9 mouse cellular contexts compared by ENCODE assay signal in the genomic region with DNA sequence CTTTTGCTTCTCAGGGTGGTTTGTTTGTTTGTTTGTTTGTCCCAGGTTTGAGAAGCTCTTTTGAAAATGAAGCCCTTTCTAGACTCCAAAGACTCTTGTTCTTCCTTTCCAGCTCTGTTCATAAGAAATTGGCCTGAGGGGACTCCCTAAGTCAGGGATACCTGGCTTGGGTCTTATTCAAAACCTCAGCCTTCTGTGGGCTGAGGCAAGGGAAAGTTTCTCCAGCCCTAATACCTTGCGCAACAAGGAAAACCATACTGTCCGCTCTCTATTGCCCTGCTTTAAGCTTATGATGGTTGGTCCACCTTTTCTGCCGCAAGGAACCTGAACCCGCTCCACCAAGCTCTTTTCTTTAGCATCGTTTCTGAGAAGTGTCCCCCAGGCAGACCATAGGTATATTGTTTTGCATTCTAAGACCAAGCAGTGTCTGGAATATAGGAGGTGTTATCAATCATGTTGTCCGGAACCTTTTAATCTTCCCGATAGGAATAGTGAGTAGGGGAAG. TPM values are rescaled to one million over a fixed set of nuclear protein-coding genes. Genes with fewer than 3 reads are reported as not detected.
A peak's percentile ranks its signal among the peaks of the same experiment; 100 is the strongest.
DNase-seq lines count a peak whose midpoint lies in the region; ATAC-seq and TF ChIP-seq lines count a peak whose summit lies in the region.
"Had no signal": no experiment of that assay in that cellular context is flagged by ENCODE, and none has a peak within 500 bp of the region (broad histone marks: within the 10 kb centered on the region; RNA-seq: fewer than 3 reads in every experiment).

No protein-coding gene starts in this region.

- H3K4me1 ChIP-seq in hindbrain, embryonic 12.5 days, result peaks cover 17% of the 10 kb centered on the region
- H3K4me1 ChIP-seq in midbrain, embryonic 11.5 days (ENCODE audit: control insufficient read depth, insufficient read depth, low read length), result no peaks in the 10 kb centered on the region; the same call in 1 of the 2 replicates
- no peaks in the 10 kb centered on the region for H3K4me1 ChIP-seq in lung, adult 2 months (ENCODE audit: control insufficient read depth, insufficient read depth, low read length)

- TF ChIP-seq CTCF in lung, adult 2 months (IDR thresholded peaks at IDR 0.05; ENCODE audit: insufficient read depth, low read length), result no peak

- no peak for TF ChIP-seq POLR2A in lung, adult 2 months (IDR thresholded peaks at IDR 0.05; ENCODE audit: borderline replicate concordance, extremely low read depth, low read depth, low read length)

- H3K27me3 ChIP-seq in hindbrain, embryonic 12.5 days, result 0 out of 2 replicates have a peak, but pooled peaks cover 3% of the 10 kb centered on the region
- peaks cover 2% of the 10 kb centered on the region; the same call in 1 of the 2 replicates for H3K27me3 ChIP-seq in midbrain, embryonic 11.5 days (ENCODE audit: control insufficient read depth, insufficient read depth, low read length)

- H3K27ac ChIP-seq in hindbrain, embryonic 12.5 days, result peak overlapping the region; percentile 30
- H3K27ac ChIP-seq in midbrain, embryonic 11.5 days (ENCODE audit: low read depth, low read length), result no peak overlapping the region
- H3K27ac ChIP-seq: liver, embryonic 14.5 days had no signal

- no peaks in the 10 kb centered on the region for H3K36me3 ChIP-seq in hindbrain, embryonic 12.5 days
- H3K36me3 ChIP-seq in midbrain, embryonic 11.5 days (ENCODE audit: control insufficient read depth, insufficient read depth, low read length), result no peaks in the 10 kb centered on the region

- H3K9ac ChIP-seq in hindbrain, embryonic 12.5 days, result no peak overlapping the region
- H3K9ac ChIP-seq in midbrain, embryonic 11.5 days (ENCODE audit: low read length), result no peak overlapping the region
- H3K9ac ChIP-seq: liver, embryonic 14.5 days had no signal

- peak overlapping the region; percentile 82; the same call in 1 of the 2 replicates for H3K4me3 ChIP-seq in hindbrain, embryonic 12.5 days
- H3K4me3 ChIP-seq in midbrain, embryonic 11.5 days (ENCODE audit: low read depth, low read length), result no peak overlapping the region; the same call in 1 of the 2 replicates
- no peak overlapping the region for H3K4me3 ChIP-seq in lung, adult 2 months (replicated peaks; ENCODE audit: extremely low read depth, low read depth, low read length)

- H3K4me2 ChIP-seq in hindbrain, embryonic 12.5 days (replicated peaks), result peak overlapping the region; percentile 67
- no peak overlapping the region; the same call in 1 of the 2 replicates for H3K4me2 ChIP-seq in midbrain, embryonic 11.5 days

- H3K9me3 ChIP-seq in hindbrain, embryonic 12.5 days (replicated peaks), result no peaks in the 10 kb centered on the region
- H3K9me3 ChIP-seq in midbrain, embryonic 11.5 days (ENCODE audit: control insufficient read depth, low read length), result no peaks in the 10 kb centered on the region

- no peak for ATAC-seq in hindbrain, embryonic 12.5 days (ENCODE audit: low FRiP score)
- no peak for ATAC-seq in midbrain, embryonic 11.5 days (ENCODE audit: low FRiP score)

- WGBS in hindbrain, embryonic 12.5 days, result 49% methylated on average over 7 of the region's 7 CpGs
- 66% methylated on average over 7 of the region's 7 CpGs for WGBS in midbrain, embryonic 11.5 days
- WGBS in lung, adult 2 months, result 88% methylated on average over 7 of the region's 7 CpGs

- DNase-seq in embryo, embryonic 11 days, result peak; percentile 16
- DNase-seq in embryo, embryonic 9.5 days (ENCODE audit: extremely low spot score), result no peak
- DNase-seq in A20 (ENCODE audit: low read depth, low spot score) (peak; percentile 50), MN1 (ENCODE audit: low spot score) (no peak)
- peak; percentile 86 for DNase-seq in midbrain, embryonic 11.5 days (ENCODE audit: low spot score, missing footprints)
- DNase-seq in adrenal gland, postnatal 14 days, result no peak
- DNase-seq in lung, adult 2 months, result no peak

RNA-seq across cellular contexts. Expression of a gene that starts 1.0 kb away (rescaled TPM):
- 20.4 and 22.5 TPM in 2 replicates for polyA plus RNA-seq in hindbrain, embryonic 12.5 days (2016; fragmentation: Nextera tagmentation; extraction: Ambion mirVana)
- 13.3 and 15.1 TPM in 2 replicates for polyA plus RNA-seq in midbrain, embryonic 11.5 days (2014; fragmentation: Nextera tagmentation; extraction: Ambion mirVana)
- total RNA-seq in adrenal gland, postnatal 14 days (2021), result 9.2 and 12.2 TPM in 2 replicates
- 6.6 and 9.6 TPM in 2 replicates for polyA plus RNA-seq in lung, adult 2 months (2012; rRNA removed)

Comparison
In these comparisons a context has a peak if more than half of its experiments do, and no peak if none do; other contexts are left out.
1. DNase-seq: peak in embryo, embryonic 11 days (single experiment), A20 (single experiment) and midbrain, embryonic 11.5 days (single experiment); none in embryo, embryonic 9.5 days (single experiment), adrenal gland, postnatal 14 days (single experiment), MN1 (single experiment) and lung, adult 2 months (single experiment).